Mouse (Mus musculus) large intestine, adult 2 months (tissue): ENCODE measurements at regions not wholly inside any gene's neighbourhood (a gene's known extent, or its start where the extent isn't known, plus 50 kb on each side); places are given as distances from the start of the nearest gene placed in this dataset.
"Not testable (repeated sequence)": the region's sequence is repeated elsewhere in the genome, so short reads cannot be mapped to it uniquely, and the experiment has no call there.

Experiments
- DNase-seq: peaks from one replicate; pipeline ENCODE4 v3.0.0-alpha.2; 2012; ENCODE audit warnings: low read depth, low spot score

DNA sequence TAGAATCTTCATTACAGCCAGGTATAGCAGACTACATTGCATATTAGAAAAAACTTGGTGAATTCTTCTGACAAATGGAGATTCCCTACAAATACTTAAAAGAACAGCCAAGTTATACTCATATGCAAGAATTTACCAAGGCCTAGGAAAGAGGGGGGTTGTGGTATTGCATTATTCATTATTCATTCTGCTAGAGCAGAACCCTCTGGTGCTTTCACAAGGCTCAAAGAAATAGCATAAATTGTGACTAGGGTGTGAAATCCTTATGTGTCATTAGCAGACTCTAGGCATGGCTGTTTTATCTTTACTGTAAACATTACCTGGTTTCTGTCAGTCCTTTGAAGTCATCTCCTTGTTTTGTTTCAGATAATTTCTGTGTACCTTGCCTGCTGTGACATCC lies 835.8 kb downstream of the Crisp4 start:
- not testable (repeated sequence) for DNase-seq
